Mouse (Mus musculus) cerebellum, adult 11 months (tissue): ENCODE data around the gene Prokr2.

ENCODE experiments used
- DNase-seq: peaks from one replicate; pipeline ENCODE4 v3.0.0; 2022

Gene Prokr2

DNA sequence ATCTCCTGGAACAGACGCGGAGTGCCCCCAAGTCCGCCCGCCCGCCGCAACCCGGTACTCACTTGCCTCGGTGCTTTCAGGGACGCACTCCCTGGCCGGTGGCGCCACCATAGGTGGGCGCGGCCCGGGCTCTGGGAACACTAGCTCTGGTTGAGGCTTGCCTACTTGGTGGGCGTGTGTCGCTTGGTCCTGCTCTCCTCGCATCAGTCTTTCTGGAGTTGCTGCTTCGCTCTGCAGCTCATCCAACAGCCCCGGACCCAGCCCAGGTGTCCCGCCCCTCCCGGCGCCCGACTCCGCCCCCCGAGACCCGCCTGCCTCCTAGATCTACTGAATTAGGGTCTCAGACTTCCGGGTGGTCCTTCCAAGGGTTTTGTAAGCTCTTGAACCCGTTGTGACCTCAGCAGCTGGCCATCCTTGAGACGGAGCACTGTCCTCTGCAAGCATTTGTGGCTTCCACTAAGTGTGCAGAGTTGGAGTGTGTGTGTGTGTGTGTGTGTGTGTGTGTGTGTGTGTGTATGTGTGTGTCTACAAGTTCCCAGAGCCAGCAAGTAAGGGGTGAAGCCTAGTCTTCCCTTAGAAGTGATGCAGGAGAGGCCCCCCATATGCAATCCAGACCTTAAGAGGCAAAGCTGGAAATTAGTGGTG, at the start of gene Prokr2:
TSS of gene Prokr2 (minus strand) at position 254 of the 645 bp plus-strand sequence.
- DNase-seq = no peak

DNA sequence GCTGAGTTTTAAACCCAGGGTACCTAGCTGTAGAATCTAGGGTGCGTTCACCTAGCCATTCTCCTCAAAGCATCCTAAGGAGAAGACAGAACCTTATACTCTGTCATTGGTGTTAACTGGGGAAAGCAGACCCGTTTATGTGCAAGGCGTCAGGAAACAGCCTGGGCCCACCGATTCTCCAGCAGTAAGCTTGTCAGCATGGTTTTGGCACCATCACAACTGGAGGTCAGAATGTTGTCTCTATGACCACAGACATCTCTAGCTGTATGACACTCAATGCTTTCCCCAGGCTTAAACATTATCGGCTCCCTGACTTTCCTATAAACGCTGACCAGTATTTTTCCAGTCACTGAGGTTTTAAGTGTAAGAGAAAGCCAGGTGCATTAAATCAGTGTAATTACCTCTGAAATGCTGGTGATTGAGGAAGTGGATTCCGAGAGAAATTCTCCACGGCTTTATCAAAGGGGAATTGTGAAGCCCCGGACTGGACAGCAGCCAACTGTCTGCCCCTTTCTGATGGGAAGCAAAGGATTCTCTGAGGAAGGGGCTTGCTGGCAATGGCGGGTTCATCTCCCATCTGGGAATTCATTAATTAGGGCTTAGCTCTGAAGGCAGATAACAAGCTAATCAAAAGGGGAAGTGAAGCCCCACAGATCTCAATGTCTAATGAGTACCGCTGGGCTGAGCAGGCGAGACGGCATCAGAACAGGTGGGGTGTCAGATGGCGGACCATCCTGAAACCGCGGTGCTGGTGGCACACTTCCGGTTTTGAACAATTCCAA, 42.1 kb upstream of the Prokr2 start:
- DNase-seq = peak; percentile 12

DNA sequence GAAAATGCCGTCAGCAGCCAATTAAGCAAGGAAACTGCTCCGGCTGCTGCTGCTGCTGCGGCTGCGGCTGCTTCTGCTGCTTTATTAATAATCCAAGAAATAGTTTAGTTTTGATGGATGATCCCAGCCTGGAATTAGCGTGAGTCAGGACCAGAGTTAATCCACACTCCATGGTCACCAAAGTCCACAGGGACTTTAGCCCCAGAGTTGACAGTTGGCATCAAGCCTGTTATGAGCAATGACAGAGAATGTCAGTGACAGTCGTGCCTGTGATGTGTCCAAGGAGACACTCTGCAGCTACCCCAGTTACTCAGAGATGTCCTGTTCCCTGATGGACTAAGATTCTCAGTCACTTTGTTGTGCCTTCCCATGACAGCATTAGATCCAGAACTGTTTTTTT, 40.3 kb upstream of the Prokr2 start:
- no peak for DNase-seq

DNA sequence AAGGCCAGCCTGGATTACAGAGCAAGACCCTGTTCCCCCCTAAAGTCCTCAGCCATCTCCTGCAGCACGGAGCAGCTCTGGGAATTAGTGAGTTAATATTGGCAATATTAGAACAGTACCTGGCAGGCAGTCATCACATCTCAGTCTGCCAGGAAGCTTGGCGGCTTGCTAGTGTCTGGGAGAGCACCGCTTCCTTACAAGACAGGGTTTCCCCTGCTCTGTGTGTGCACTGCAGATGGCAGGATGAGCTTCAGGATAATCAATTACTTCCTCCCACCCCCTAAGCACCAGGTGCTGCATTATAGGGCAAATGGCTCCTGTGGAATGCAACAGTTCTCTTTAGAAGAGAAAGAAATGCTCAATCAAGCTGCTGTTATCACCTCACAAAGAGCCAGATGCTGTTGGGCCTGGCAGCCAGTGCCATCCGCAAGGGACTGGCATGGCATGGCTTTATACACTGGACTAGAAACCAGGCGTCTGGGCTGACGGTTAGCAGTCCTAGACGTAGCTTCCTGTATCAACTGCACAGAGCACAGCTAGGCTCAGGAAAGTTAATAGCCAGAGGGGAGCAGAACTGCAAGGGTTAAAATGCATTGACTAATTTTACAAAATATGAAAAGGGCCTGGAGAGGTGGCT, 38.3 kb upstream of the Prokr2 start:
- DNase-seq = no peak

DNA sequence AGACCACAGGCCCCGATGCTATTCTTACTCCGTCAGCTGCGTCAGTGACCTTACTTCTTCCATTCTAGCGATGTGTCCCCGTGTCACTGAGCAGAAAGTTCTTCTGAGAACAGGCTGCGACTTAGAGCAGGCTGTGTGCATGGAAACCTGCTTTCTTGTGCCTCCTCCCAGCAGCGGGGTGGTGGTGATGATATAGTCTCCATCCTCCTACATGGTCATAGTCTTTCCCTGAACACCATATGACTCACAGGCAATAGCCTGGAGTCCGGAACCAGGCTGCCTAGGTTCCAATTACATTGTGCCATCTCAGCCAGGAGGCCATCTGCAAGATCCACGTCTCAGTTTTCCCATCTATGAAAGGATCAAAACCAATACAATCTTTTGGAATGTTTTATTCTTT, 37.6 kb upstream of the Prokr2 start:
- no peak for DNase-seq

DNA sequence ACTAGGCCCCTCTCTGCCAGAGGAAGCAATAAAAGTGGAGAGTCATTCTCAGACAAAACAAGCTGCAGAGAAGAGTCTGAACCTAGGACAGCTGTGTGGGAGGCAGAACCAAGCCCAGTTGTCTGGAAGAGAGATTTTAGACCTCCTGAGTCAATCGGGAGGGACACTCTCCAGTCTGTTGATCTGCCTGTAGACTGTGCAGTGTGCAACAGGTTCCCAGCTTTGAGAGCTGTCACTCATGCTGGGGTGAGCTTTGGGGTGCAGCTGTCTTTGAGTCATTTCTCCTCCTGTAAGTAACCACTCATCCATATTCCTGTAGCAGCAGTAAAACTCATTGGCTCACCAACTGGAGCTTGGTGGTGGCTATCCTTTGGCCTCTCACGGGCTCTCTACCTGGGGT, 33.2 kb upstream of the Prokr2 start:
- DNase-seq = no peak

DNA sequence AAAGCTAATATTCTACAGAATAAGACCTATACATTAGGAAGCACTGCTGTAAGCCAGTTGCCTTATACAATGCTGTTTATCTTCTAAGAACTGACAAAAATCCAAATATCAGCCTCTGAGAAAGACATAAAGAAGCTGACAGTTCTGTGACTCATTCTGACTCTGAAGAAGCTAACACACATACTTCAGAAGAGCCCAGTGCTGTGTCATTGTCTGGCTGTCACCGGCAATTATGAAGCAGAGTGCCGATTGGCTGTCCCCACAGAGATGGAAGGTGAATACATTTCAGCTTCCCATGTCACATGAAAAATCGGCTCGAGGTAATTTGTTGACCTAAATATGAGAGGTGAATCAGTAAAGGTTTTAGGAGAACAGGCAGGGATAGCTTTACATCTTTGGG, 24.9 kb upstream of the Prokr2 start:
- no peak for DNase-seq

DNA sequence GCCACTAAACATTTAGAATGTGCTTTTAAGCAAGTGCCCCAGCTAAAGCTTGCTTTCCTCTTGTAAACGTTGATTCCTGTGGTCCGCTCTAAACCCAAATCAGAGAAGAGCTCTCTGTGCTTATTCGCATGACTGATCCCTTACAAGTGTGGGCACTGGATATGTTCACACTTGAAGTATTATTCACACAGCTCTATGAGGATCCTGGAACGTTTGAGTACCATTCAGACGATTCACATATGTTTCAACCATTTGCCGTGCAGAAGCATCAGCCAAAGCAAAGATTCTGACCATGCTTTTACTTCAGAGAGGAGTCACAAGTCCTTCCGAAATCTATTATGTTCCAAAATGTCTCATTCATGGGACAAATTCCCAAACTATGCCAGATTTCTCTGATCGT, 12.9 kb upstream of the Prokr2 start:
- no peak for DNase-seq

DNA sequence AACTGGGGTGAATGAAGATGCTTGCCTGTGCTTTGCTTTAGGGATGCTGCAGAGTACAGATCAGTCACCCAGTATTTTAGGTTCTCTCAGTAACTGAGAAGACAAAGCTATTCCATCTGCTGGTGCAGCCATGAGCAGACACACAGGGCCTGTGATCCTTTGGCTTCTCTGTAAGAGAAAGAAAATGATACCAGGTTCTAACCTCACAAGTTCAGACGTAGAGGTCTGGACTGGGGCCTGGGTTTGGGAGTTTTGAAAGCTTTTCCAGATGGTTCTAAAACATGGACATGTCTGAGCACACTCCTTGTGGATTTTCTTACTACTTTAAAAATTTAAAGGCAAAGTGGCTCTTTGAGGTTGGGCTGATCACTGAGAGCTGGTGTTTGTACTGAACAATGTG, 10.5 kb upstream of the Prokr2 start:
- no peak for DNase-seq

DNA sequence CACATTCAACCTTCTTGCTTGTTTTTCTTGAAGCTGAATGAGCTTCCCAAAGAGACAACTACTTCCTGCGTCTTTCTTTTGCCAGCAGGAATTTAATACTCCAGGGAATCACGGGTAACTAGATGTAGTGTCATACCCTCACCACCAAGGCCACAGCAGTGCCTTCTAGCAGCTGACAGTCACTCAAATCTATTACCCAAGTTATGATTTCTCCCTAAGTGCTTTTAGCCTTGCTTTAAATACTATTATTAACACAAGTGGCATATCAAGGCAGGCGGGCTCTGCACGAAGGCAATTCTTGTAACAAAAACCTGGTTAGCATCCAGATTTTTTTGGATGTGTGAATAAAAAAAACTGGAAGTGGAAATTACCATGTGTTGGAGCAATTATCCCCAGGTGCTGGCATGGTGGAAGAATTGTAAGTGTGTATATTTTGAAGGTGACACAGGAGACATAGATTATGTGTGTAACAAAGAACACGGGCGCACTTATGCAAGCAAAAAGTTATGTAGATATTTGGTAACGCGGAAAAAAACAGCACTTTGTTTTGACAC, 5.4 kb upstream of the Prokr2 start:
- no peak for DNase-seq

DNA sequence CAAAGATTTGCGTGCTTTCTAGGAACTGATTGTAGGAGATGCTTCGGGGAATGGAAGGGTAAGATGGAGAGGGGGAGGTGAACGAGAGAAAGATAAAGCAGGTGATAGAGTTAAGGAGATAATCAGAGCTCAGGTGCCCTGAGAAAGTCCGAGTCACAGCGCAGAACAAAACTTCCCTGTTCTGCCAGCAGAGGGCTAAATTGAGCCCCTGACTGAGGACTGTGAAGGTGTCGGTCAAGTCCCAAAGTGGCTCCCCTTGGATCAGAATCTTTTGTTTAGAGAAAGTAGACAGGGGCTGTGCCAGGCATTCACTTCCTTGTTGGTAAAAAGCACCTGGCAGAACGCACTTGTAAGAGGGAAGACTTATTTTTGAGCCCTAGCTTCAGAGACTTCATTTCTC, 4.3 kb upstream of the Prokr2 start:
- DNase-seq = no peak

DNA sequence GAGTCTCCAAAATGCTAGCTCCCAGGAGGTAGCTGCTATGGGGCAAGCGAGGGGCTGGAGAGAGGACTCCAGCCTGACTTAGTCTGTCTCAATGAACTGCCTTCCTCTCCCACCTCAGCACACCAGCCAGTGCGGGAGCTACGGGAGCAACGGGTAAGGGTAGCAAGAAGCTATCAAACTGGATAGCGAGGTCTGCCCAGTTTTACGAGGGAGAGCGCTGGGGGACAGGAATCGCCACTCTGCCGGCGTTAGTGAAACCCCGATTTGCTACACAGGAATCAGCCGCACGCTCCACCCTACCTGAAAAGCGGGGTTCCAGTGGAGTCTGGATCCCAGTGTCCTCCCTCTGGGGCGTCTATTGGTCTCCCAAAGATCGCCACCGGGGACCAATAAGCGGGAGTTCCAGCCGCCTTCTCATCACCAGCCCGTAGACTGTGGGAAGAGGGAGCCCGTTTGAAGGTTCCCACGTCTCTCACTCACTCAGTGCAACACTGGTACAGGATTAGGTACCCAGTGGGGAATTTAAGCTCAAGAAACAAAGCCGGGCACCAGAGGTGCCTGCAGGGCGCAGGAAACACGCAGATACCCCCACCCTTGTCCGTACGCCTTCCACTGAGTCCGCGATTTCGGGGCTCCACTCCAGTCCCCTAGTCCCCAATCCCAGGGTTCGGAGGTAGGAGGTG, 595 bp downstream of the Prokr2 start:
- no peak for DNase-seq

DNA sequence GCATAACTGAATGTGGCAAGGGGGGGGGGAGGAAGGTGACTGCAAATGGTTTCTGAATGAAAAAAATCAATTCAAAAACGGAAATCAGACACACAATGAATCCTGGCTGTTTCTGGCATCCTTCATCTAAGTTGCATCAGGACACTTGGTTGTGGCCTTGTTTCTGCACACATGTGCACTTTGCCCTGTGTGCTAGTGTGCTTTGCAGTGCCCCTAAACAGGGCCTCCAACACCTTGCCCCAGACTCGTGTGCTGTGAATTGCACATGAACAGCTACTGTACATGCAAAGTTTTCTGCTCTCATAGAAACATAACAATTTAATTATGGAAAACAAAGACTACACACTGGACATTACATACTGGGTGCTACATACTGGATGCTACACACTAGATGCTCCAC, 2.9 kb downstream of the Prokr2 start:
- no peak for DNase-seq

DNA sequence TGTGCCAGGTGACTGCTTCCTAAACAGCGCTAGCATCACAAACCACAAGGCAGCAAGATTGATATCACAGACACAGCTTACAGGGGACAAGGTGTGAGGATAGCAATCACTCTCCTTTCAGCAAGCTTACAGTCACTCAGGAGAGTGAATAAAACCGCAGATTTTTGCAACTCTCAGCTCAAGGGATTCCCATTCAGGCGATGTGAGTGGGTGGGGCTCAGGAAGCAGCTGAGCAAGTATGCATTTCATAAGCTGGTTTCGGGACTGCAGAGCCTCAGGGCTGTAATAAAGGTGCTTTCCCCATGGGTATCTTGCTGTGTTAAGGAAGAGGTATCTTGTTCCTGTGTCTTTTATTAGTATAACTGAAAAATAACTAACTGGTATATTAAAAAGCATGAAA, 5.6 kb downstream of the Prokr2 start:
- DNase-seq = no peak

DNA sequence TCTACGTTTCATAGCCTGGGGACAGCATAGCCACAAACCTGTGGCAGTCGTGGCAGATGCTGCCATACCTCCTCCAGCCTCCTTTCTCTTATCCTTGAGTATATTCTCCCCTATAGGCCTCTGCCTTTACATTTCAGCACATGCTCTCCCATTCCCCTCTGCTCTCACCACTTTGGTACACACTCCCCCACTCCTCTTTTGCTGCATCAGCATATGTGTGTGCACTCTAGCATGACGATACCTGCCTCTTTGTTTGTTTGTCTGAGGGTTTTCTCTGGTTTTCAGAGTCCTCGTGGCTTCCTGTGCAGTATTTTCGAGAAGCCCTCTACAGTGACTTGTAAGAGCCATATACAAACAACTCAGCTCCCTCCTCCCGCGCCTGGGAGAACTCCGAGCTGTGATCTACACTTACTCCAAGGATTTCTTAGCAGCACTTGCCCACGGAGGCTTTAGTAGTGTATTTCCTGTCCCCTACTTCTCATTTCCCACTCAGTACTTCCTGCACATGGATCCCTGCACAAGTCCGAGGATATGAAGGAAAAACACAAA, 6.6 kb downstream of the Prokr2 start:
- no peak for DNase-seq

DNA sequence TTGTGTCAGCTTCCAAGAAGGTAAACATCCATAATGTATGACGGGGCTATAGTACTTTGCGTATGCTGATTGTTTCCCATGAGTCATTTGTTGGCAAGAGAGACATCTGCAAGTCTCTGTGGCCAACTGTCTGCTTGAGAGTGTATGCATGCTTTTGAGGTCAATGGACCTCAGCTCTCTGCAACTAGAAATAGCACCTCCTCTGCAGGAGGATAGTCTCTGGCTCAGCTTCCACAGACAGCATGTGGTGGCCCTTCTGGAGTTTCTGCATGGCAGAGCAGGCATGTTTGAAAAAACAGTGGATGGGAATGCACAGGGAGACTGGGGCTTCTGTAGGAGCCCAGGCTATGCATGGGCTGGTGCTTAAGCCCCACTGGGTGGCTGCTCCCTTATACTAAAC, 7.8 kb downstream of the Prokr2 start:
- peak; percentile 24 for DNase-seq

DNA sequence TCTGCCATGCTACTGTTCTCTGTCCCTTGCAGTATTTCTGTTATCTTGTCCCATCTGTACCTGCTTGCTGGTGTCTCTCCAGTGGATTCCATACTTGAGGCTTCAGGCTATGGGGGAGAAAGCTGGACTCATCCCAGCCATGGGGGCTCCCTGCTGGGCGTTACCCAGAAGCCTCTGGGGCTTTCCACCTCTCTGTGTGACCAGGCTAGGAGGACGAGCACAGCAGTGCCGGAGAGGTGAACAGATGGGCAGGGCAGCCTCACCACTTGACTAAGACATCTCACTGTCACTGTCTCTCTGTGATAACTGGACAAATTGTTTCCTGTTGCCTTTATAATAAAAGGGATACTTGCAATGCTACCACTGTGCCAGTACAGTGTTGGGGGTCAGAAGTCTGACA, 9.5 kb downstream of the Prokr2 start:
- peak; percentile 35 for DNase-seq

DNA sequence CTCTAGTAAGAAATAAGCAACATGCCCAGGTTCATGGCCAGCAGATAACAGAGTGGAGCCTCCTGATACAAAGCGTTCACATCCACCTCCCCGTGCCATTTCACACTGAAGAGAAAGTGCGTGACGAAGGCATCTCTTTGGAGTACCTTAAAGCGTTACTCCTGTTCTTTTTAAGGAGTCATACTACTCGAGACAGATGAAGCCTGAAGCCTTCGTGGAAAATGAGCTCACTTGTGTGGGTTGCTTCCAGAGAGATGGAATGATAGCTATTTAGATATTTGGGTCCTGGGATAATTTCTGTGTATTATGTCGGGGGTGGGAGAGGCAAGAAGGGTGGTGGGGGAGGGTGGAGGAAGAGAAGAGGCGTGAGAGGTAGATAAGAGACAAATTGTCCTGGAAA, 10.1 kb downstream of the Prokr2 start:
- DNase-seq = no peak

DNA sequence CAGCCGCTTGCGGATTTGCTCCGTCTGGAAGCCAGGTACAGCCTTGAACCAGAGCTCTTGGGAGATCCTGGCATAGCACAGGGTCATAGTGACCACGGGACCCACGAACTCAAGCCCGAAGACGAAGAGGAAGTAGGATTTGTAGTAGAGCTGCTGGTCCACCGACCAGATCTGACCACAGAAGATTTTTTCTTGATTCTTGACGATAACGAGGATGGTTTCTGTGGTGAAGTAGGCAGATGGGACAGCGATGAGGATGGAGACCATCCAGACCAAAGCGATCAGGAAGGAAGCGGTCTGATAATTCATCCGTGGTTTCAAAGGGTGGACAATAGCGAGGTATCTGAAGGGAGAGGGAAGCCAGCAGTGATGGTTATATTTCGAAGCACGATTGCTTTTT, 11.5 kb downstream of the Prokr2 start:
- DNase-seq = no peak

DNA sequence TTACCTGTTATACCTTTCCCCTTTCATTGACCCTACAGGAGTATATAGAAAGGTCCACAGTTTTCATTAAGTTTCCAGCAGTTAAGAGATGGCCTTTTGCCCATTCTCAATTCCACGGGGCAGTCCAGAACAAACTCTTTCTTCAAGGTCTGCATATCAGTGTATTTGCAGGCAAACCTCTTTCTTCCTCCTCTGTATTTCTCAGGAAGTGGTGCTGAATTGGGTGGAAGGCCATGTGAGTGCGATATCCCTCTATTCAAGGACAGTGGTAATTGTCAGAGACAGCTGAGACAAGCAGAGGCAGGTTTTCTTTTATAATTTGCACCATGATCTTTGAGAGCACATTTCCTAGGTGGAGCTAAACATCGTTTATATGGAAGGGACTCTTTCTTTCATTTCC, 16.8 kb downstream of the Prokr2 start:
- no peak for DNase-seq

DNA sequence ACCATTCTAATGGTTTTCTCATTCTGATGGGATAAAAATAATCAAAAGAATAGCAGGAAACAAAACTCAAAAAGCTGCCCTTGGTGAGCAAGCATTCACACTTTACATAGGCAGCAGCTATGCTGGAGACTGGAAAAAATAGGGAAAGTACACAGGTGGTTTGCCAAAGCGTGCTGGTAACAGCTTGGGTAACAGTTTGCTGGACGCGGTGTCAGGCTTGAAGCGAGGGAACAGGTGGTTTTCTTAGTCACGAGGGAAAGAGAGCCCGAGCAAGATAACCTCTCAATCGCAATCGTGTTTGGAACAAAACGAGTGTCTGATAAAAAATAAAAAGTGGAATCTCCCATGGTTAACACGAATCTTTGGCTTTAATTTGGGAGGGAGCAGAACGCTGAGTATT, 41.4 kb downstream of the Prokr2 start:
- DNase-seq = no peak

DNA sequence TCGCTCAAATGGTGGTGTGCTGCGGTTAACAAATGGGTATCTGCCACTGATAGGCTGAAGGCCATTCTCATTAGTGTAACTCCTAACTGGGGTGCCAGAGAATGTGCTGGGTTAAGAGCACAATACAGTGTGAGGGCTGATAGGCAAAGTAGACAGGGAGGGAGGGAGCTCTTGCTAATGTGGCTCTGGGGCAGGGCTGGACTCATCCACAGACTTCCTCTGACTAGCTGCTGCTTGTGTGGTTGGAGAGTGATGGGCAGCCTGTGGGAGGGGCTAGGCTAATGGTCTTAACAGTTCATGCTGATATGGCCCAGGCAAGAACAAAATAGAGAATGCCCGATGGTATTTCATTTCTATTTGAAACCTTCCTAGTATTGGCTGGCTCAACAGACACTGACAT, 44.0 kb downstream of the Prokr2 start:
- no peak for DNase-seq

DNA sequence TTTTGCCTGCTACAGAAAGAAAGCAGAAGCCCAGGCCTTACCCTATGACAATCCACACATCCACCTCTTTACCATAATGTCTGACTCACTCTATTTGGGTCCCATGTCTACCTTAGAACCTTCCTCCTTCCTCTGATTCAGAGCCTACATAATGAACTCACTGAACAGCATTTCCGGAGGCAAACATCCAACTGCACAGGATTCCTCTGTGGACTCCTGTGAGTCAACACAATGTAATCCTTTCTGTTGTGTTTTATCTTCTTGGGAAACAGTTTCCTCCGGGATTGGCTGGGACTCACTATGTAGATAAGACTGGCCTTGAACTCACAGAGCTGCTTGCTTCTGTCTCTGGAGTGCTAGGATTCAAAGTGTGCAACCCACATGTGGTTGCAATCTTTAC, 44.9 kb downstream of the Prokr2 start:
- no peak for DNase-seq
